Mouse (Mus musculus) intestine, embryonic 16.5 days (tissue): Measurements from ENCODE around the gene Me3. TPM values are rescaled to one million over a fixed set of nuclear protein-coding genes. Genes with fewer than 3 reads are reported as not detected.
"Not testable (repeated sequence)": the region's sequence is repeated elsewhere in the genome, so short reads cannot be mapped to it uniquely, and the experiment has no call there.

Experiments used
- ATAC-seq: fragments of 200-750 bp; cut with Nextera tagmentation; 2 replicates; pipeline ENCODE4 v1.8.0; 2017; ENCODE audit warnings: moderate TSS enrichment, moderate library complexity
- H3K27ac ChIP-seq: fragments of 300-500 bp; sonication (generic); 2 replicates; pipeline ENCODE4 v1.5.1; 2014; ENCODE audit warnings: mild to moderate bottlenecking, low read length
- H3K27me3 ChIP-seq: fragments of 300-500 bp; sonication (generic); replicated peaks from 2 replicates; pipeline ENCODE4 v1.6.1; 2014; ENCODE audit warnings: low read length, control low read depth, mixed read lengths; ENCODE audit not compliant: control insufficient read depth, insufficient read depth
- H3K36me3 ChIP-seq: fragments of 300-500 bp; sonication (generic); 2 replicates; pipeline ENCODE4 v1.6.1; 2014; ENCODE audit warnings: low read length, control low read depth; ENCODE audit not compliant: control insufficient read depth, insufficient read depth
- H3K4me1 ChIP-seq: fragments of 300-500 bp; sonication (generic); 2 replicates; pipeline ENCODE4 v1.6.1; 2014; ENCODE audit warnings: low read length, control low read depth, mixed read lengths; ENCODE audit not compliant: control insufficient read depth, insufficient read depth
- H3K4me2 ChIP-seq: fragments of 300-500 bp; sonication (generic); 2 replicates; pipeline ENCODE4 v1.6.1; 2014; ENCODE audit warnings: low read depth, low read length, control low read depth
- H3K4me3 ChIP-seq: fragments of 300-500 bp; sonication (generic); 2 replicates; pipeline ENCODE4 v1.5.1; 2014; ENCODE audit warnings: mild to moderate bottlenecking, low read length
- H3K9ac ChIP-seq: fragments of 300-500 bp; sonication (generic); 2 replicates; pipeline ENCODE4 v1.6.1; 2014; ENCODE audit warnings: low read depth, low read length
- H3K9me3 ChIP-seq: fragments of 300-500 bp; sonication (generic); 2 replicates; pipeline ENCODE4 v1.6.1; 2016; ENCODE audit warnings: low read length, control low read depth; ENCODE audit not compliant: control insufficient read depth
- WGBS: fragments of 180-500 bp; shearing (Covaris S2); extraction: QIAGEN DNeasy Blood & Tissue Kit; methylation state at CpG from one replicate; pipeline ENCODE4 v1.1.7; 2014; 5-methylcytosine and 5-hydroxymethylcytosine counted together
- polyA plus RNA-seq: library from polyadenylated mRNA; unstranded; fragments of >200 nt; fragmentation: Nextera tagmentation; extraction: Ambion mirVana; gene quantifications from 2 replicates; pipeline ENCODE4 v1.2.1, GENCODE M21; 2015

The Me3 gene
- polyA plus RNA-seq, 1 experiment from 2014 or later = 3.9 TPM

- H3K9me3 ChIP-seq = no peaks in the 10 kb centered on the region
- H3K9ac ChIP-seq = no peak overlapping the region
- H3K27me3 ChIP-seq = no peaks in the 10 kb centered on the region
- H3K27ac ChIP-seq = no peak overlapping the region
- no peak overlapping the region for H3K4me3 ChIP-seq
- peaks cover 3% of the 10 kb centered on the region; the same call in 1 of the 2 replicates for H3K4me1 ChIP-seq
- WGBS = 25% methylated on average over 2 of the region's 2 CpGs
- ATAC-seq = no peak
- H3K36me3 ChIP-seq = no peaks in the 10 kb centered on the region
- no peak overlapping the region for H3K4me2 ChIP-seq
Measured at GRCm38 (mm10) chr7:89717521-89717920, 85.3 kb downstream of the Me3 start.

- H3K4me2 ChIP-seq = no peak overlapping the region
- no peaks in the 10 kb centered on the region for H3K27me3 ChIP-seq
- no peak overlapping the region for H3K27ac ChIP-seq
- H3K4me3 ChIP-seq = no peak overlapping the region
- H3K9me3 ChIP-seq = no peaks in the 10 kb centered on the region
- H3K36me3 ChIP-seq = no peaks in the 10 kb centered on the region
- H3K4me1 ChIP-seq = peaks cover 3% of the 10 kb centered on the region; the same call in 1 of the 2 replicates
- no peak overlapping the region for H3K9ac ChIP-seq
- ATAC-seq = no peak
- 56% methylated on average over 2 of the region's 2 CpGs for WGBS
Measured at GRCm38 (mm10) chr7:89718264-89718663, 86.1 kb downstream of the Me3 start.

GRCm38 (mm10) chr7:89720256-89720655 is 88.1 kb downstream of the Me3 start:
- WGBS = 53% methylated on average over 2 of the region's 2 CpGs
- H3K27ac ChIP-seq = peak overlapping the region; percentile 80
- H3K4me2 ChIP-seq = no peak overlapping the region
- no peaks in the 10 kb centered on the region for H3K9me3 ChIP-seq
- no peaks in the 10 kb centered on the region for H3K36me3 ChIP-seq
- no peak overlapping the region for H3K4me3 ChIP-seq
- H3K27me3 ChIP-seq = no peaks in the 10 kb centered on the region
- ATAC-seq = peak; percentile 96
- H3K4me1 ChIP-seq = peaks cover 3% of the 10 kb centered on the region; the same call in 1 of the 2 replicates
- H3K9ac ChIP-seq = no peak overlapping the region

GRCm38 (mm10) chr7:89726712-89727111 is 94.5 kb downstream of the Me3 start:
- Histone ChIP-seq H3K9ac (no peak overlapping the region), H3K4me2 (no peak overlapping the region), H3K4me3 (no peak overlapping the region), H3K27ac (no peak overlapping the region), H3K9me3 (no peaks in the 10 kb centered on the region), H3K27me3 (no peaks in the 10 kb centered on the region), H3K36me3 (no peaks in the 10 kb centered on the region), H3K4me1 (no peaks in the 10 kb centered on the region)
- WGBS = 83% methylated on average over 3 of the region's 3 CpGs
- no peak for ATAC-seq

DNA sequence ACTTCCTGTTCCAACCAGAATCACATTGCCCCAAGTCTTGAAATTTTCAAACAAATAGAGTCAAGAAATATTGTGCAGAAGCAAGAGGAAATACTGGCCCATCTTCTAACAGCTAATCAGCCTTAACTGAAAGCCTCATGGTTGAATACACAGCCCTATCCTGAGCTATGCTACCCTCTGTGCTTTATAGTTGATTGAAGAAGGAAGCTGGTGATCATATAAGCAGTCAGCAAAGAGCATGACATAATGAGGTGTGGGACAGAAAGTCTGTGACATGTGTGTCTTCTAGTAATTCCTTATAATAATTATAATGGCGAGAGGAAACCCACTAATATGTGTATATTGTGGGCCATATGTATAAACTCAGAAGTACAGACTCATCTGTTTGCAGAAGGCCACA is 95.4 kb downstream of the Me3 start:
- Histone ChIP-seq H3K27ac (no peak overlapping the region), H3K36me3 (no peaks in the 10 kb centered on the region), H3K9ac (no peak overlapping the region), H3K9me3 (no peaks in the 10 kb centered on the region), H3K4me2 (no peak overlapping the region), H3K4me3 (no peak overlapping the region), H3K4me1 (no peaks in the 10 kb centered on the region), H3K27me3 (no peaks in the 10 kb centered on the region)
- 74% methylated on average over 1 of the region's 1 CpGs for WGBS
- ATAC-seq = no peak

DNA sequence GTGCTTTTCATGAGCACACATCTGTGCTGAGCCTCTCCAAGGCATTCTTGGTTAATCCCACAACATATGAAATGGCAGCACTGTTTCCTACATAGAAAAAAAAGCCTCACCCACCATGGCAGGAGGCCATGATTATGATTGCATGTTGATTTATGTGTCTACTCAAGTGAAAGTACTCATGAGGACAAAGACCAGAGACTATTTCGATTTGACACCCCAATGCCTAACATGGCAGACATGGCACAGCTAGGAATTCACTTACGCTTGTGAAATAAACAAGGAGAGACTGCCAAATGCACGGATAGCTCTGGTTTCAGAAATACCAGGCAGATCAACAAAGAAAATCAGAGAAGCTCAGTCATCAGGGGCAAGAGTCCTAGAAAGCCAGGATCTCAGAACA is 96.2 kb downstream of the Me3 start:
- H3K4me2 ChIP-seq = no peak overlapping the region
- no peaks in the 10 kb centered on the region for H3K9me3 ChIP-seq
- H3K36me3 ChIP-seq = no peaks in the 10 kb centered on the region
- no peak overlapping the region for H3K27ac ChIP-seq
- no peaks in the 10 kb centered on the region for H3K27me3 ChIP-seq
- ATAC-seq = 0 out of 2 replicates have a peak, but pooled peaks have one; percentile 18
- no peak overlapping the region for H3K4me3 ChIP-seq
- H3K4me1 ChIP-seq = no peaks in the 10 kb centered on the region
- 52% methylated on average over 3 of the region's 3 CpGs for WGBS
- no peak overlapping the region for H3K9ac ChIP-seq

DNA sequence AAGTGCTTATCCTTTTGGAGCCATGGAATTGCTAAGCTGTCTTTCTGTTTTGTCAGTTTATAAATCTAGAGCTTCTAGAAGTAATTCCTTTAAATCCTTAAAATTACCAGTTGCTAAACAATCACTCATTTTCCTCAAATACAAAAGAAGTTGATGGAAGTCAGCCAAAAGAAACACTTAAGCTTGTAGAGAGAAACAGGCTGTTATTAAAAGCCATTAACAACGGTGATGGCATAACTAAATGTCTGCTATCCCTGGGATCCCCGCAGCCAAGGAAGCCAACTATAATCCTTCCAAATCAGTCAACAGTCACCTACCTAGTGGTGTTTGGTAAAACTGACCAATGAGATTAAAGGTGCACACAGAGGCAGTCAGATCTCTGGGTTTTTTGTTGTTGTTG is 98.3 kb downstream of the Me3 start:
- no peaks in the 10 kb centered on the region for H3K36me3 ChIP-seq
- H3K27ac ChIP-seq = no peak overlapping the region
- H3K4me3 ChIP-seq = no peak overlapping the region
- H3K9ac ChIP-seq = no peak overlapping the region
- H3K4me2 ChIP-seq = no peak overlapping the region
- no peaks in the 10 kb centered on the region for H3K9me3 ChIP-seq
- no peak for ATAC-seq
- no peaks in the 10 kb centered on the region for H3K4me1 ChIP-seq
- WGBS = 48% methylated on average over 2 of the region's 2 CpGs
- H3K27me3 ChIP-seq = no peaks in the 10 kb centered on the region

GRCm38 (mm10) chr7:89731115-89731514 is 98.9 kb downstream of the Me3 start:
- H3K4me3 ChIP-seq, H3K9ac ChIP-seq, H3K4me2 ChIP-seq, H3K4me1 ChIP-seq, H3K27ac ChIP-seq, H3K27me3 ChIP-seq, H3K9me3 ChIP-seq, ATAC-seq, H3K36me3 ChIP-seq: not testable (repeated sequence)
- 92% methylated on average over 2 of the region's 2 CpGs for WGBS

DNA sequence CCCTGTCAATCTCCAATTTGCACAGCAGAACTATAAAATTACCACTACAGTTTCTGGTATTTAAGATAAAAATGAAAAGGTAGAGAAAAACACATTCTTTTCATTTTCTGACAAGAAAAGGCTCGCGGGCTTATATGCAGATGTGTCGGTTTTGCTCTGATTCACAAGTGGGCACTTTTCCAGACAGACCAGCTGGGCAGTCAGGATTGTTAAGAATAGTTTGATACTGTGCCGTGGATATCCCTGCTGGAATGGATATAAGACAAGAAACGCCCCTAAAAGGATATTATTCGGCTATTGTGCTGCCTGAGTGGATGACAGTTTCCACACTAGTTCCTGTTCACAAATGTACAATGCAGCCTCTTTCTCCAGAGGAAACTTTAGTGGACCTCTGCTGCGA is 116.2 kb downstream of the Me3 start:
- no peaks in the 10 kb centered on the region for H3K27me3 ChIP-seq
- no peak overlapping the region for H3K4me3 ChIP-seq
- H3K4me2 ChIP-seq = no peak overlapping the region
- no peak overlapping the region for H3K9ac ChIP-seq
- 0 out of 2 replicates have a peak, but pooled peaks cover 5% of the 10 kb centered on the region for H3K4me1 ChIP-seq
- no peak overlapping the region for H3K27ac ChIP-seq
- no peaks in the 10 kb centered on the region for H3K36me3 ChIP-seq
- no peaks in the 10 kb centered on the region for H3K9me3 ChIP-seq
- WGBS = 49% methylated on average over 7 of the region's 7 CpGs
- ATAC-seq = no peak

GRCm38 (mm10) chr7:89749183-89749582 is 117.0 kb downstream of the Me3 start:
- Histone ChIP-seq H3K4me1 (0 out of 2 replicates have a peak, but pooled peaks cover 5% of the 10 kb centered on the region), H3K36me3 (no peaks in the 10 kb centered on the region), H3K27ac (no peak overlapping the region), H3K4me2 (no peak overlapping the region), H3K27me3 (no peaks in the 10 kb centered on the region), H3K4me3 (no peak overlapping the region), H3K9me3 (no peaks in the 10 kb centered on the region), H3K9ac (no peak overlapping the region)
- WGBS = 39% methylated on average over 2 of the region's 2 CpGs
- ATAC-seq = no peak
